Mouse (Mus musculus): ENCODE measurements around the gene Bysl. TPM values are rescaled to one million over a fixed set of nuclear protein-coding genes. Genes with fewer than 3 reads are reported as not detected.

The Bysl gene
- total and polyA plus RNA-seq, 2 experiments from 2014 or later, result 25.8 to 33.1 TPM

DNA sequence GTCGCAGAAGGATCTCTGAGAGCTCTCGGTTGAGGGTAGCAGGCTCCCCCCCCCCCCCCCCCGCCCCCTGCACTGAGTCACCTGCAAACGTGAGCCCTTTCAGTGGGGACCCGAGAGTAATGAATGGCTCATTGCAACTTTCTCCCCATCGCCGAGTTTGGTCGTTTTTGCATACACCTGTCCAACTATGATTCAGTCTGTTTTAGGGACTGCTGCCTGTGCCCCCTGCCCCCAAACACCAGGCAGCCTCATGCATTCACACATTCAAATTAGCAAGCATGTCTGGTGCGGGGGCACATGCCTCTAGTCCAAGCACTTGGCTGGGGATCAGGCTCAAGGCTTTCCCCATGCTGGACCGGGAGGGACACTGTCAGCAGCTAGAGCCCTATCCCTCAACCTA lies 56.7 kb downstream of the Bysl start:
- DNase-seq (ENCODE audit: low spot score) (no peak), ATAC-seq (ENCODE audit: low FRiP score) (no peak)
- no peaks in the 10 kb centered on the region for H3K36me3 ChIP-seq (ENCODE audit: insufficient read depth, low read length)
- no peak overlapping the region for H3K4me2 ChIP-seq (ENCODE audit: low read depth, low read length, poor library complexity, severe bottlenecking)
- H3K9ac ChIP-seq (replicated peaks; ENCODE audit: low read length, poor library complexity, severe bottlenecking), result no peak overlapping the region
- H3K4me3 ChIP-seq (ENCODE audit: low read depth, low read length), result no peak overlapping the region
- H3K27ac ChIP-seq (ENCODE audit: low read depth, low read length), result no peak overlapping the region
- no peaks in the 10 kb centered on the region for H3K4me1 ChIP-seq (ENCODE audit: insufficient read depth, low read length)
- no peaks in the 10 kb centered on the region for H3K27me3 ChIP-seq (ENCODE audit: insufficient read depth, low read length)
- no peaks in the 10 kb centered on the region for H3K9me3 ChIP-seq (ENCODE audit: low read length)
- 71% methylated on average over 9 of the region's 10 CpGs for WGBS
- TF ChIP-seq CTCF (IDR thresholded peaks at IDR 0.05), result no peak

DNA sequence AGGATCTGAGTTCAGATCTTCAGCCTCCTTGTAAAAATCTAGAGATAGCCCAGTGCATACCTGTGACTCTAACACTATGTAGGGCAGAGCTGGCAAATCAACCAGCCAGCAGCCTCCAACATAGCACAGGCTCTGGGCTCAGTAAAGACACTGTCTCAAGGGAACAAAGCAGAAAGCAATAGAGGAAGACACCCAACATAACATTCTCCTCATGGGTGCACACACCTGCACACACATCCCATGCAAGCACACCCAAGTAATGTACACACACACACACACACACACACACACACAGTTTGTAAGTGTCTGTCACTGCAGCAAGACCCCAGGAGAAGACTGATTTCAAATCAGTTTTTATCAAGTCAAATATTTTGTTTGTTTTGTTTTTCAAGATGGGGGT lies 58.3 kb downstream of the Bysl start:
- H3K4me3 ChIP-seq (ENCODE audit: low read depth, low read length), result no peak overlapping the region
- no peaks in the 10 kb centered on the region for H3K9me3 ChIP-seq (ENCODE audit: low read length)
- no peaks in the 10 kb centered on the region for H3K4me1 ChIP-seq (ENCODE audit: insufficient read depth, low read length)
- H3K27me3 ChIP-seq (ENCODE audit: insufficient read depth, low read length), result no peaks in the 10 kb centered on the region
- no peak overlapping the region for H3K27ac ChIP-seq (ENCODE audit: low read depth, low read length)
- H3K9ac ChIP-seq (replicated peaks; ENCODE audit: low read length, poor library complexity, severe bottlenecking), result no peak overlapping the region
- DNase-seq (ENCODE audit: low spot score) (no peak), ATAC-seq (ENCODE audit: low FRiP score) (no peak)
- no peak for TF ChIP-seq CTCF (IDR thresholded peaks at IDR 0.05)
- no peak overlapping the region for H3K4me2 ChIP-seq (ENCODE audit: low read depth, low read length, poor library complexity, severe bottlenecking)
- no peaks in the 10 kb centered on the region for H3K36me3 ChIP-seq (ENCODE audit: insufficient read depth, low read length)

DNA sequence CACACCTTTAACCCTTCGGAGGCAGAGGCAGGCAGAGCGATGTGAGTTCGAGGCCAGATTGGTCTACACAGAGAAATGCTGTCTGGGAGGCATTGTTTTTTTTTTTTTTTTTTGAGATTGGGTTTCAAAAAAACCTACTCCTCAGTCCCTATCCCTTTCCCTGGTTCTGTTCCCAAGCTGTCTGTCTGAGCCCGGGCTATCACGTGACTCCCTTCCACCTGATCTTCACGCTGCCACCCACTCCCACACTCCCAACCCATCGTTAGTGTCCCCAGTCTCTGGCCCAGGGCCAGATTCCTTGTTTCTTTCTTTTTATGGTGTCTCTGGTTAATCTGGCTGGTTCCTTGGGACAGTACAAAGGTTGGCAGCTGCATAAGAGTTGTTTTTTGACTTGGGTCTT lies 60.2 kb downstream of the Bysl start:
- no peaks in the 10 kb centered on the region for H3K9me3 ChIP-seq (ENCODE audit: low read length)
- no peak overlapping the region for H3K9ac ChIP-seq (replicated peaks; ENCODE audit: low read length, poor library complexity, severe bottlenecking)
- no peak overlapping the region for H3K27ac ChIP-seq (ENCODE audit: low read depth, low read length)
- H3K27me3 ChIP-seq (ENCODE audit: insufficient read depth, low read length), result no peaks in the 10 kb centered on the region
- ATAC-seq (ENCODE audit: low FRiP score) (no peak), DNase-seq (ENCODE audit: low spot score) (no peak)
- no peaks in the 10 kb centered on the region for H3K4me1 ChIP-seq (ENCODE audit: insufficient read depth, low read length)
- no peak overlapping the region for H3K4me2 ChIP-seq (ENCODE audit: low read depth, low read length, poor library complexity, severe bottlenecking)
- WGBS, result 69% methylated on average over 7 of the region's 7 CpGs
- no peak for TF ChIP-seq CTCF (IDR thresholded peaks at IDR 0.05)
- no peak overlapping the region for H3K4me3 ChIP-seq (ENCODE audit: low read depth, low read length)
- H3K36me3 ChIP-seq (ENCODE audit: insufficient read depth, low read length), result no peaks in the 10 kb centered on the region

Other genes with a start within 250 kb of the Bysl start
- 28.4 and 33.3 TPM in 2 replicates for gene Mrps10, start 242.6 kb downstream of the Bysl start, total RNA-seq (2014; rRNA removed)
- 70.1 and 79.4 TPM in 2 replicates for gene Mrps10, start 242.6 kb downstream of the Bysl start, polyA plus RNA-seq (2015; fragmentation: Nextera tagmentation; extraction: Ambion mirVana)
- 0.52 TPM in 1 of 2 replicates, not detected in the other for gene Guca1b, start 226.1 kb downstream of the Bysl start, total RNA-seq (2014; rRNA removed)
- 0.31 and 0.33 TPM in 2 replicates for gene Guca1b, start 226.1 kb downstream of the Bysl start, polyA plus RNA-seq (2015; fragmentation: Nextera tagmentation; extraction: Ambion mirVana)
- gene Guca1a, start 210.9 kb downstream of the Bysl start, total RNA-seq (2014; rRNA removed), result not detected in 2 replicates
- gene Guca1a, start 210.9 kb downstream of the Bysl start, polyA plus RNA-seq (2015; fragmentation: Nextera tagmentation; extraction: Ambion mirVana), result 1.3 and 1.5 TPM in 2 replicates
- 0.19 and 0.93 TPM in 2 replicates for gene AI661453, start 174.9 kb downstream of the Bysl start, total RNA-seq (2014; rRNA removed)
- 0.13 and 0.19 TPM in 2 replicates for gene AI661453, start 174.9 kb downstream of the Bysl start, polyA plus RNA-seq (2015; fragmentation: Nextera tagmentation; extraction: Ambion mirVana)
- 0.22 and 2.5 TPM in 2 replicates for gene 1700001C19Rik, start 174.1 kb downstream of the Bysl start, total RNA-seq (2014; rRNA removed)
- 0.46 and 0.48 TPM in 2 replicates for gene 1700001C19Rik, start 174.1 kb downstream of the Bysl start, polyA plus RNA-seq (2015; fragmentation: Nextera tagmentation; extraction: Ambion mirVana)
- gene Taf8, start 109.2 kb downstream of the Bysl start, total RNA-seq (2014; rRNA removed), result 15.1 and 25.1 TPM in 2 replicates
- 11.5 and 12.3 TPM in 2 replicates for gene Taf8, start 109.2 kb downstream of the Bysl start, polyA plus RNA-seq (2015; fragmentation: Nextera tagmentation; extraction: Ambion mirVana)
- 37.2 and 41.1 TPM in 2 replicates for gene Ccnd3, start 106.4 kb downstream of the Bysl start, total RNA-seq (2014; rRNA removed)
- 52.6 and 57.0 TPM in 2 replicates for gene Ccnd3, start 106.4 kb downstream of the Bysl start, polyA plus RNA-seq (2015; fragmentation: Nextera tagmentation; extraction: Ambion mirVana)
- gene Med20, start 90 bp upstream of the Bysl start, total RNA-seq (2014; rRNA removed), result 33.8 and 44.7 TPM in 2 replicates
- gene Med20, start 90 bp upstream of the Bysl start, polyA plus RNA-seq (2015; fragmentation: Nextera tagmentation; extraction: Ambion mirVana), result 32.4 TPM in 2 replicates
- gene Gm20517, start 97 bp upstream of the Bysl start, total RNA-seq (2014; rRNA removed), result 3.2 and 8.0 TPM in 2 replicates
- 0.96 and 1.1 TPM in 2 replicates for gene Gm20517, start 97 bp upstream of the Bysl start, polyA plus RNA-seq (2015; fragmentation: Nextera tagmentation; extraction: Ambion mirVana)
- gene Usp49, start 19.2 kb upstream of the Bysl start, total RNA-seq (2014; rRNA removed), result 24.3 and 24.4 TPM in 2 replicates
- gene Usp49, start 19.2 kb upstream of the Bysl start, polyA plus RNA-seq (2015; fragmentation: Nextera tagmentation; extraction: Ambion mirVana), result 3.7 and 3.9 TPM in 2 replicates
- gene Tomm6, start 76.9 kb upstream of the Bysl start, total RNA-seq (2014; rRNA removed), result 117 and 136 TPM in 2 replicates
- gene Tomm6, start 76.9 kb upstream of the Bysl start, polyA plus RNA-seq (2015; fragmentation: Nextera tagmentation; extraction: Ambion mirVana), result 334 and 339 TPM in 2 replicates
- gene Frs3, start 77.5 kb upstream of the Bysl start, total RNA-seq (2014; rRNA removed), result 128 and 165 TPM in 2 replicates
- 68.9 and 75.7 TPM in 2 replicates for gene Frs3, start 77.5 kb upstream of the Bysl start, polyA plus RNA-seq (2015; fragmentation: Nextera tagmentation; extraction: Ambion mirVana)
- gene Gm21981, start 83.0 kb upstream of the Bysl start, total RNA-seq (2014; rRNA removed), result 5.2 and 5.8 TPM in 2 replicates
- 0.56 and 0.90 TPM in 2 replicates for gene Gm21981, start 83.0 kb upstream of the Bysl start, polyA plus RNA-seq (2015; fragmentation: Nextera tagmentation; extraction: Ambion mirVana)
- 2.5 and 3.2 TPM in 2 replicates for gene Prickle4, start 83.2 kb upstream of the Bysl start, total RNA-seq (2014; rRNA removed)
- gene Prickle4, start 83.2 kb upstream of the Bysl start, polyA plus RNA-seq (2015; fragmentation: Nextera tagmentation; extraction: Ambion mirVana), result 2.2 and 3.2 TPM in 2 replicates
- gene Pgc, start 115.3 kb upstream of the Bysl start, total RNA-seq (2014; rRNA removed), result 0.27 and 1.5 TPM in 2 replicates
- gene Pgc, start 115.3 kb upstream of the Bysl start, polyA plus RNA-seq (2015; fragmentation: Nextera tagmentation; extraction: Ambion mirVana), result 0.19 TPM in 1 of 2 replicates, not detected in the other
- gene Tfeb, start 125.5 kb upstream of the Bysl start, total RNA-seq (2014; rRNA removed), result 5.2 and 9.6 TPM in 2 replicates
- gene Tfeb, start 125.5 kb upstream of the Bysl start, polyA plus RNA-seq (2015; fragmentation: Nextera tagmentation; extraction: Ambion mirVana), result 4.0 and 5.4 TPM in 2 replicates
- 19.2 and 21.4 TPM in 2 replicates for gene Mdfi, start 223.2 kb upstream of the Bysl start, total RNA-seq (2014; rRNA removed)
- 1.3 and 1.6 TPM in 2 replicates for gene Mdfi, start 223.2 kb upstream of the Bysl start, polyA plus RNA-seq (2015; fragmentation: Nextera tagmentation; extraction: Ambion mirVana)